Mouse (Mus musculus) cerebellum, adult 18-20 months (tissue): ENCODE data around the gene Vipas39.

Experiments used
- DNase-seq, 2 experiments: peaks; one replicate each; pipeline ENCODE4 v3.0.0; 2021

Vipas39 gene

DNA sequence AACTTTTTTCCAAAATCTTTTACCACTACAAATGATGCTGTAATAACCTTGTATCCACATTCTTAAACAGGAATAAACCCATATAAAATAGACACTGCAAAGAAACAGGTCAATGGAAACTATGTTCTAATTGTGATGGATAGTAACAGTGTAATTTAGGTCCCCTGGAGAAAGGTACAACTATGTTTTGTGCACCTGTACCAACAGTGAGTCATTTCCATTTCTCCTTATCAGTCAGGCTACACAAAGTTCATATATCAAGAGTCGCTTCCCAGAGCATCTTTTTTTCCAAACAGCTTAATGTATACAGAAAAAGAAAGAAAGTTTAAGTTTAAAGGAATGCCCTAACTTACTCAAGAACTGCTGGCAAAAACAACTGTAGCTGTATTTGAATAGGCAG, 71.0 kb downstream of the Vipas39 start:
- no peak for DNase-seq

DNA sequence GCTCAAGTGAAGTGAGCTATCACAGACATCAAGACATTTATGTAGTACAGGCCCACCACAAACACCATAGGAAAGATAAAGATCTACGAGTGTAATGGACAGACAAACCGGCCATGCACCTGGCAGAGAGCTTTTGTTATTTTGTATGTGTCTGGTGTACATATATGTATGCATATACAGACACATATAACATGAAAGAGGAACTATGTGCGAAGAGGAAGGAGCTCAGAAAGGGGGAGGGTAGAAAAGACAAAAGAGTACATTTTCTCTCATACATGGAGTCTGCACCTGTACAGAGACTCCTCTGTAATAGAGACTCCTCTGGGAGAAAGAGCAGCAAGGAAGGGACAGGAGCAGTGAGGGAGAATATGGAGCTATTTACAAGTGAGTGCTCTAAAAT, 73.0 kb downstream of the Vipas39 start:
- no peak for DNase-seq
